Mouse (Mus musculus) urinary bladder, adult 18-20 months (tissue): ENCODE data around the gene Gjb5.
A peak's percentile ranks its signal among the peaks of the same experiment; 100 is the strongest.

Experiments
- DNase-seq, 2 experiments: peaks; one replicate each; pipeline ENCODE4 v3.0.0; 2022; ENCODE audit warnings: low spot score in 2 of 2, mixed read lengths in 2 of 2

The Gjb5 gene

GRCm38 (mm10) chr4:127358018-127358417 is at the start of gene Gjb5:
TSS of gene Gjb5 (minus strand) at chr4:127358181.
- DNase-seq: no peak

GRCm38 (mm10) chr4:127402614-127403013 is 44.6 kb upstream of the Gjb5 start:
- DNase-seq: no peak

GRCm38 (mm10) chr4:127402166-127402565 is 44.2 kb upstream of the Gjb5 start:
- DNase-seq: no peak

- no peak for DNase-seq
Observed at GRCm38 (mm10) chr4:127400165-127401145, 42.5 kb upstream of the Gjb5 start.

- DNase-seq: no peak
Observed at GRCm38 (mm10) chr4:127395591-127395990, 37.6 kb upstream of the Gjb5 start.

- no peak for DNase-seq
Observed at GRCm38 (mm10) chr4:127389645-127390044, 31.7 kb upstream of the Gjb5 start.

- no peak for DNase-seq
Observed at GRCm38 (mm10) chr4:127377344-127377743, 19.4 kb upstream of the Gjb5 start.

GRCm38 (mm10) chr4:127375541-127376177 is 17.7 kb upstream of the Gjb5 start:
- no peak for DNase-seq

- no peak for DNase-seq
Observed at GRCm38 (mm10) chr4:127374645-127375044, 16.7 kb upstream of the Gjb5 start.

GRCm38 (mm10) chr4:127373491-127373890 is 15.5 kb upstream of the Gjb5 start:
- no peak for DNase-seq

- peak in 1 of 2 experiments; percentile 53 for DNase-seq
Observed at GRCm38 (mm10) chr4:127371546-127371945, 13.6 kb upstream of the Gjb5 start.

GRCm38 (mm10) chr4:127370447-127370846 is 12.5 kb upstream of the Gjb5 start:
- no peak for DNase-seq

- peak in 1 of 2 experiments; percentile 42 for DNase-seq
Observed at GRCm38 (mm10) chr4:127368379-127368973, 10.5 kb upstream of the Gjb5 start.

GRCm38 (mm10) chr4:127365834-127366233 is 7.9 kb upstream of the Gjb5 start:
- DNase-seq: no peak

GRCm38 (mm10) chr4:127365433-127365832 is 7.5 kb upstream of the Gjb5 start:
- DNase-seq: no peak

- no peak for DNase-seq
Observed at GRCm38 (mm10) chr4:127364431-127364830, 6.5 kb upstream of the Gjb5 start.

- no peak for DNase-seq
Observed at GRCm38 (mm10) chr4:127363331-127363730, 5.3 kb upstream of the Gjb5 start.

GRCm38 (mm10) chr4:127362520-127362919 is 4.5 kb upstream of the Gjb5 start:
- DNase-seq: no peak

GRCm38 (mm10) chr4:127354506-127355485 is 3.2 kb downstream of the Gjb5 start:
- DNase-seq: peak in 1 of 2 experiments; percentile 56

- no peak for DNase-seq
Observed at GRCm38 (mm10) chr4:127353951-127354438, 4.0 kb downstream of the Gjb5 start, which contains the start of gene Gjb4. TSS of gene Gjb4 (minus strand) at chr4:127354081.

- DNase-seq: no peak
Observed at GRCm38 (mm10) chr4:127352594-127352993, 5.4 kb downstream of the Gjb5 start.
